Mouse (Mus musculus) 3134 (cell line): ENCODE measurements at regions not wholly inside any gene's neighbourhood (a gene's known extent, or its start where the extent isn't known, plus 50 kb on each side); places are given as distances from the start of the nearest gene placed in this dataset.
"Not testable (repeated sequence)": the region's sequence is repeated elsewhere in the genome, so short reads cannot be mapped to it uniquely, and the experiment has no call there.

Experiments
- DNase-seq: peaks from one replicate; pipeline ENCODE4 v3.0.0-alpha.2; 2011; ENCODE audit warnings: low spot score; ENCODE audit not compliant: insufficient read length; ENCODE audit errors: extremely low read depth

GRCm38 (mm10) chrX:157107747-157108146 is 307.4 kb downstream of the Phex start:
- DNase-seq = no peak

- no peak for DNase-seq
Observed at GRCm38 (mm10) chrX:157080025-157080424, 335.1 kb downstream of the Phex start.

- no peak for DNase-seq
Observed at GRCm38 (mm10) chrX:157079606-157080005, 335.5 kb downstream of the Phex start.

- DNase-seq = not testable (repeated sequence)
Observed at GRCm38 (mm10) chrX:157078061-157078460, 337.1 kb downstream of the Phex start.

GRCm38 (mm10) chrX:157076193-157076592 is 338.9 kb downstream of the Phex start:
- no peak for DNase-seq

- DNase-seq = no peak
Observed at GRCm38 (mm10) chrX:157051629-157052315, 363.3 kb downstream of the Phex start.

GRCm38 (mm10) chrX:157028913-157029312 is 386.2 kb downstream of the Phex start:
- DNase-seq = peak; percentile 64

GRCm38 (mm10) chrX:157024343-157024742 is 390.8 kb downstream of the Phex start:
- DNase-seq = peak; percentile 3

GRCm38 (mm10) chrX:157021851-157022250 is 393.3 kb downstream of the Phex start:
- DNase-seq = no peak

- no peak for DNase-seq
Observed at GRCm38 (mm10) chrX:157020337-157020736, 394.8 kb downstream of the Phex start.

GRCm38 (mm10) chrX:156989986-156990518 is 425.1 kb downstream of the Phex start:
- no peak for DNase-seq

GRCm38 (mm10) chrX:156947093-156947492 is 468.0 kb downstream of the Phex start:
- no peak for DNase-seq

GRCm38 (mm10) chrX:156944223-156944622 is 470.9 kb downstream of the Phex start:
- DNase-seq = no peak

GRCm38 (mm10) chrX:156913363-156913762 is 501.7 kb downstream of the Phex start:
- no peak for DNase-seq
